Mouse (Mus musculus) thymus, postnatal 36 days (tissue): ENCODE data around the gene Cep41.

ENCODE experiments used
- DNase-seq, 2 experiments: peaks; one replicate each; pipeline ENCODE4 v3.0.0; 2022; ENCODE audit warnings: mixed read lengths in 2 of 2

Gene Cep41

DNA sequence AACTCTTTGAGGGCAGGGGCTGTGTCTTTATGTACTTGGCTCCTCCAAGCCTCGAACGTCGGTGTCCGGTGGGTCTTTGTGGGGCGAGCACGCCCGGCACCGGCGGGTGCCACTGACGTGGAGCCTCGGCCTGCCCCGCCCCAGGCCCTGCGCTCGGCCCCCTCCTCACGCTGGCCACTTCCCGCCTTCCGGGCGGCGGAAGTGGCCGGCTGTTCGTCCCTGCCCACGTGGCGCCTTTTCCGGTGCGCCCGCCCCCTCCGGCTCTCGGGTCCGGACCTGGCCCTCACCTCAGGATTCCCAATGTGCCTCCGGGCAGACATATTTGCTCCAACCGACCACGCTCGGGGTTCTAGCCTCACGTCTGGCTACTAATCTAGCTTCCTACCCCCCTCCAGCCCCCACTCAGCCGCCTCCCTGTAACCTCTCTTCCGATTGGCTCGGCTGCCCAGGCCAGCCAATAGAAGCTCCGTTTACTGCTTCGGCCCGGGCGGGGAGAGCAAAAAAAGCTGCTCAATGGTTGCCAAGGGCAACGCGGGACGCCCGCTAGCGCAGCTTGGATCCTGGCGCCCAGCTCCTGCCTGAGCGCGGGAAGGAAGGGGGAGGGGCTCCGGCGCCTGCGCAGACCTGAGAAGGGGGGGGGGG lies at the start of gene Cep41:
Gene Cep41 (minus strand): TSS at position 400 of the 642 bp plus-strand sequence.
- peak; percentile 94 to 95 for DNase-seq

DNA sequence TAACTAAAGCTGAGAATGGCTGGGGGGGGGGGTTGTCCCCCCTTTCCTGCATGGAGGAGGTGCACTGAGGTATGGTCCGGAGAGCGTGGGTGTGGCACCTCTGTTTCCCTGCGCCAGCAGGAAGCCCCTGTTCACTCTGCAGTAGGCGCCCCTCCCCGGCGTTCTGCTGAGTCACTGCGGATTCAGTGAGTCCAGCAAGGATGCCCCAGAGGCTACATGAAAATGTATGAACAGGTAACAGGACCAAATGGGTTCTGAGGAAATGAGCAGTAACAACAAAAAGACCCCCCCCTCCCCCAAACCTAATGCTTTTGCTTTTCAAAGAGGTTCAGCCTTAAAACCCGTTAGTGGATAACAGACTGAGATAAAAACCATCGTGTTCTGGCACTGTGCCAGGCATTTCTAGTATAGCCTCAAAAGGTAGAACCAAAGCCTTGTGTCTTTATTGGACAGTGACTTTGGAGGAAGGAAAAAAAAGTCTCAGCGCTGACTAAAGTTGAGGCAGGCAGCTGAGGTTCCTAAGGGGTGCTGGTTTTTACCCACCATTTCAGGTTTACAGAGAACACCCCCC lies 45.7 kb upstream of the Cep41 start:
- peak in 1 of 2 experiments; percentile 26 for DNase-seq

DNA sequence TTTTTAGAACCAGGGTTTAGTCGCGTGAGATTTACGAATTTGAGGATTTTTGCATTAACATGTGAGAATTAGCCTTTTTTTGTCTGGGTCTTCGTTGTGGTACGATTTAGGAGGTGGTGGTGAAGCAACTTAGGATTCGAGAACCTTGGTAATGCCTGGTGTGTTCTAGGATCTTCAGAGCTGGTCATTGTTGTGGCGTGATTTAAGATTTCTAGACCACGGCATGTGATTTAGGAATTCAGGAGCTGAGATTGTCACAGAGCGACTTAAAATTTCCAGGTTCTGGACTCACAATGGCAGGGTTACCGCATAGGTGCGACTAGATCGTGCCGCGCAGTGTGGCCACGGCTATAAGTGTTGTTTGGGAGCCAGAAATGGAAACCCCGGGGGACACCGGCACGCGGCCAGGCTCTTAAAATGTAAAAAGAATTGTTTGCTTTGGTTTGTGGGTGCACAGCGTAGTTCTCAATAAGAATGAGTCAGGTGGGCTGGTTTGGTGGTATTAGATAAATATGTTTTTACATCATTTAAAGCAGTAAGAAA lies 45.0 kb upstream of the Cep41 start:
- no peak for DNase-seq

- peak; percentile 34 to 43 for DNase-seq
Measured at GRCm38 (mm10) chr6:30737548-30738463, 44.3 kb upstream of the Cep41 start.

DNA sequence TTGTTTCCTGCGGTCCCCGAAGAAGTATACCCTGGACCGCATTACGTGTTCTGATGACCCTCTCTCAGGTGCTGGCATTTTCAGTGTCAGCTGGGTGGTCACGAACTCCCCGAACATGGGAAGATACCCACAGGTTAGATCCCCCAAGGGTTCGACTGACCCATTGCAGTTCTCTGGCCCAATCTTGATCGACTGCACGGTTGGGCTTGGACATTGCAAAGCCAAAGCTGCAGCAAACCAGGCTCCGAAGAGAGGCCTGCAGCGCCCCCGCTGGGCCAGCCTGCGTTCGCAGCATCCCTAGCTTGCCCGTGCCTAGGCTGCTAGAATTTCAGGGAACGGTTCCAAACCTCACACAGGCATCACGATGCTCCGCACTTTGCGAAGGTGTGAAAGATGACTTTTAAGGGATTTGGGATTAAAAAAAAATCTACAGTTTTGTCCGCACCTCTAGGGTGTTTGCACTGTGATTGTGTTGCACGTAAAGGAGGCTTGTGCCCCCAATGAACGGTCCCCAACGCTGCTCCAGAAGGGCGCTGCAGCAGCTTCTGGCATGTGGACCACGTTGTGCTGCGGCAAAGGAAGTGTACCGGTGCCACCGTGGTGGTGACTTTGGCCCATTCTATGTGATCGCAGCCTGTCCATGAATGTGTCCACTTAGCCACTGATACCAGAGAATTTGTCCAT lies 43.5 kb upstream of the Cep41 start:
- no peak for DNase-seq

DNA sequence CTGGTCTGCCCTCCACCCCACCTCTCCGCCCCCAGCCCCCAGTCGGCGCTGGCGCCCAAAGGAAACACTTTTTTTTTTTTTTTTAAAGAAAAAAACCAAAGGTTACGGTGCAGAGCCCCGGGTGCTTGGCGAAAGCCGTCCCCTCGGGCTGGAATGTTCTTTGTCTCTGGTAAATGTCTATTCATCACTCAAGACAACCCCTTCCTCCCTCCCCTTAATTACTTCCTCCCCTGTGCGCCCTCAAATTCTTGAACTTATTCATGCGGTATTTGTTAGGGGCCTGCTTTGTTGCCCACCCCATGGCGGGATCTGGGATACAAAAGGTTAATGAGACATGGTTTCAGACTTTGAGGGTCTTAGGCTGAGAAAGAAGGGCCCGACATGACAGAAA lies 42.8 kb upstream of the Cep41 start:
- DNase-seq, result no peak

GRCm38 (mm10) chr6:30735728-30736371 lies 42.3 kb upstream of the Cep41 start:
- DNase-seq, result no peak

- no peak for DNase-seq
Measured at GRCm38 (mm10) chr6:30734988-30735727, 41.6 kb upstream of the Cep41 start.

DNA sequence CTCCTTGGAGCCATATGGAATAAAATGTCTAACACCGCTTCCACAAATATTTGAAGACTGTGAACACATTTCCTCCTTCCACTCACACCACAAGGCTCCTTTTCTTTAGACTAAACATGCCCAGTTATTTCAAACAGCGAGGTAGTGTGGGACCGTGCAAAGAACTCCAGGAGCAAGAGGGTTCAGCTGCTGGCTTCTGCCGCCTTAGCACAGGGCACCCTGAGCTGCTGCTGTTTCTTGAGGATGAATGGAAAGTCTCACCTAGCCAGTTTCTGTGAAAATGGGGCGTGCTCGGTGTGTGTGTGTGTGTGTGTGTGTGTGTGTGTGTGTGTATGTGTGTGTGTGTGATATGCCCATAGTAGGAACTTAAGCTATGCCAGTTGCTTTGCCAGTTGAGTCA lies 40.9 kb upstream of the Cep41 start:
- DNase-seq, result no peak

- DNase-seq, result no peak
Measured at GRCm38 (mm10) chr6:30732571-30733130, 39.1 kb upstream of the Cep41 start.

DNA sequence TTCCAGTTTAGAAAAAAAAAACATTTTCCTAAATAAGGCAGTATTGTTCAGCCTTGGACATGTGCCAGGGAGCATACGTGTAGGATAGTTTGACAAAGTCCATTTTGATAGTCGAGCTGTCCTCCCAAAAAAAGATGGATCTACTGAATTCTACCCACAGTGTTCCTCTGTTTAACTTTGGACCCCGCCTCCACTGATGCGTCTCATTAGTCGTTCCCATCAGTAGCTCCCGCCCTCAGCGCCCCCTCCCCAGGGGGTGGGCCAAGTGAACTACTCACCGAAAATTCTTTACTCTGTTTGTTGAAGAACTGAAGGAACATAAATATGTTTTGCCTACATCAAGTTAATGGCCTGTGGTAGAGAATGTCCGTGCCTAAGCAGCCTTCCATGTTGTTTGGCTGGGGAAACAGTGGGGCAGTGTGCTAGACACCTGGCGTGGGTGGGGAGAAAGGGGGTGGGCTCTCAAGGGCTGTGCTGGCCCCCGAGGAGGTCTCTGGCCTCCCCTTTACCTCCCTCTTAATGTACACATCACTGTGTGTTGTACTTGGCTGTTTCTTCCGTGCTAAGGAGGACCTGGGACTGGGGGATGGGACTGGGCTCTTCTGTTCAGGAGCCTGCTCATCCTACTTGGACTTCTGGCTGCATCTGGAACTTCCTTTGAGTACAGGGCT lies 36.9 kb upstream of the Cep41 start:
- no peak for DNase-seq

GRCm38 (mm10) chr6:30723331-30723730 lies 29.8 kb upstream of the Cep41 start, which contains the start of gene Mest:
Gene Mest, plus strand, starts transcription at chr6:30723547.
- DNase-seq, result no peak

DNA sequence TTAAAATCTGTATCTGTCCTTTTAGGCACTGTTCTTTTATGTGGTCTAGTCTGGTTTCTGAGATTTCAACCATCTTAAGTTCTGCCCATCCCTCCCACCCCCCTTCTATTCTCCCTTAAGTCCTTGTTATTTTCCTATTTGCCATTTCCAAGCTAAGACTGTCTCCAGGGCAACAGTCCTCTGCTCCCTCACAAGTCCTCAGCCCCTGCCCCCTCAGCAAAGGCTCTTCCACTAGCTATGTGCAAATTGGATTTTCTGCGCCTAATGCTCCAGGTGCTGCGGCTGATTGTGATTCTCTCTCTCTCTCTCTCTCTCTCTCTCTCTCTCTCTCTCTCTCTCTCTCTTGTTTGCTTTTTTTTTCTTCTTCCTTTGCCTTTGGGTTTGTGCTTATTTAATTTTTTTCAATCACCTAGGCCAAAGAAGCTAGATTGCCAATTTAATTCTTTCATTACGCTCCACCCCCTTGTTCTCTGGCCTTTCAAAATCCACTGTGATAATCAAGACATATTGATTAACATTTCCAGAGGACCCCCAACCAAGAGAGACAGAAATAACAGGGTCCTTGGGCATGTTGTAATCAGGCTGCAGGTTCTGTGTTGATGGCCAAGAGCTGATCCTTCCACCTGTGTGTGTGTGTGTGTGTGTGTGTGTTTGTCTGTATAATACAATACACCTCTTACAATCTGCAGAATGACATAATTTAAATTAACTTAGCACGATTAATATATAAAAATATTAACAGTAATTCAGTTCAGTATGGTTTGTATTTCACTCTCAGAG lies 29.0 kb upstream of the Cep41 start:
- DNase-seq, result no peak

DNA sequence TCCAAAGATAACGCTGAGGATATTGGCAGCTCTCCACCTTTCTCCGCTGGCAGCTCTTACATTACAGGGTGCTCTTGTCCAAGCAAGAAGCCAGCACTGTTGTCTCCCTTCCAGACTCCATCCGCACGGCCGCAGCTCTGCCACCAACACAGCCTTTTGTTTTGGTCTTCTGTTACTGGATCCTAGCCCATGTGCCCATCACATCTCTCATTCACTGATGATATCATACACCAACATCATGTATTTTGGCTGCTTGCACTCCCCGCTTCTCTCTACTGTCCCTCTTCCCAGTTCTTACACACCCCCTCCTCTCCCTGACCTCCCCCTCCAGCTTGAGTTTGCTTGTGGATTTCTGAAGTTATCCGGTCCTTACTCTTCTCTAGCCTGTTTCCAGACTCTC lies 23.2 kb upstream of the Cep41 start:
- no peak for DNase-seq

- DNase-seq, result no peak
Measured at GRCm38 (mm10) chr6:30714891-30715471, 21.4 kb upstream of the Cep41 start.

DNA sequence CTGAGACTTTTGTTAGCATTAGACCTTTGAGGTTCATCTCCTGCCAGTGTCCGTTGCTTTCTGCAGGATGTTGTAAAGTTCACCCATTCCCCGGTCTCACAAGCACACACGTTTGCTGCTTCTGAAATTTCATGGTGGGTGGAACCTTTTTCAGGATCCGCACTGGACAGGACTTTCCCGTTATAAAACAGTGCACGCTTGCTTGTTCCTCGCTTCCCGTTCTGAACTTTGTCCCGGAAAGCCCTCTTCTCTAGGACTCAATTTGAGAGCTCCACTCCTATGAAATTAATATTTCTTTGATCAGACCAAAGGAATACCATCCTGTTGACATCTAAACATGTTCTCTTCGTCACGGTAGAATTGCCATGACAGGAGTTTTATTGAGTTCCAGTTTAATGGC lies 20.3 kb upstream of the Cep41 start:
- DNase-seq, result no peak

GRCm38 (mm10) chr6:30713455-30713854 lies 19.9 kb upstream of the Cep41 start:
- DNase-seq, result no peak

GRCm38 (mm10) chr6:30712484-30712883 lies 18.9 kb upstream of the Cep41 start:
- DNase-seq, result no peak

GRCm38 (mm10) chr6:30711365-30711763 lies 17.8 kb upstream of the Cep41 start:
- no peak for DNase-seq
